Mouse (Mus musculus) hindlimb bud, embryonic 11.5 days (tissue): ENCODE measurements around the gene Rbm47.

ENCODE experiments used
- DNase-seq: peaks from one replicate; pipeline ENCODE4 v3.0.0-alpha.2; 2012; ENCODE audit warnings: low read depth, low spot score; ENCODE audit errors: extremely low spot score

The Rbm47 gene

GRCm38 (mm10) chr5:65986426-65986825 lies 186.5 kb downstream of the Rbm47 start:
- DNase-seq: no peak

GRCm38 (mm10) chr5:65975731-65976130 lies 197.2 kb downstream of the Rbm47 start:
- no peak for DNase-seq

- DNase-seq: no peak
Measured at GRCm38 (mm10) chr5:65973189-65973588, 199.7 kb downstream of the Rbm47 start.

- no peak for DNase-seq
Measured at GRCm38 (mm10) chr5:65968004-65968403, 204.9 kb downstream of the Rbm47 start.

GRCm38 (mm10) chr5:65967091-65967490 lies 205.8 kb downstream of the Rbm47 start:
- no peak for DNase-seq
